Mouse (Mus musculus): ENCODE results near the gene Ripor2.

Gene Ripor2

GRCm38 (mm10) chr13:24552039-24552438 lies 29.9 kb upstream of the Ripor2 start:
- H3K36me3 ChIP-seq (ENCODE audit: insufficient read depth, low read length) = no peaks in the 10 kb centered on the region
- 0 out of 2 replicates have a peak, but pooled peaks cover 6% of the 10 kb centered on the region for H3K27me3 ChIP-seq (ENCODE audit: insufficient read depth, low read length)
- no peaks in the 10 kb centered on the region for H3K9me3 ChIP-seq (ENCODE audit: low read length)
- TF ChIP-seq CTCF (conservative IDR thresholded peaks at IDR 0.05; ENCODE audit: low read length) (no peak), POU5F1 (IDR thresholded peaks at IDR 0.05; ENCODE audit: borderline replicate concordance, low read length) (no peak), NANOG (IDR thresholded peaks at IDR 0.05; ENCODE audit: borderline replicate concordance, low read length) (no peak)
- no peak overlapping the region for H3K4me3 ChIP-seq (replicated peaks; ENCODE audit: low read length)
- peaks cover 19% of the 10 kb centered on the region for H3K4me1 ChIP-seq (replicated peaks; ENCODE audit: low read depth, low read length)

GRCm38 (mm10) chr13:24561391-24561790 lies 20.6 kb upstream of the Ripor2 start:
- Histone ChIP-seq H3K36me3 (ENCODE audit: insufficient read depth, low read length) (no peaks in the 10 kb centered on the region), H3K9me3 (ENCODE audit: low read length) (no peaks in the 10 kb centered on the region), H3K4me1 (replicated peaks; ENCODE audit: low read depth, low read length) (peaks cover 3% of the 10 kb centered on the region; the same call in 1 of the 2 replicates), H3K4me3 (replicated peaks; ENCODE audit: low read length) (no peak overlapping the region), H3K27me3 (ENCODE audit: insufficient read depth, low read length) (no peaks in the 10 kb centered on the region)
- TF ChIP-seq POU5F1 (IDR thresholded peaks at IDR 0.05; ENCODE audit: borderline replicate concordance, low read length) (no peak), CTCF (conservative IDR thresholded peaks at IDR 0.05; ENCODE audit: low read length) (no peak), NANOG (IDR thresholded peaks at IDR 0.05; ENCODE audit: borderline replicate concordance, low read length) (no peak)

- H3K4me3 ChIP-seq (replicated peaks; ENCODE audit: low read length) = no peak overlapping the region
- H3K36me3 ChIP-seq (ENCODE audit: insufficient read depth, low read length) = no peaks in the 10 kb centered on the region
- no peak for TF ChIP-seq POU5F1 (IDR thresholded peaks at IDR 0.05; ENCODE audit: borderline replicate concordance, low read length)
- no peak for TF ChIP-seq CTCF (conservative IDR thresholded peaks at IDR 0.05; ENCODE audit: low read length)
- TF ChIP-seq NANOG (IDR thresholded peaks at IDR 0.05; ENCODE audit: borderline replicate concordance, low read length) = no peak
- no peaks in the 10 kb centered on the region for H3K9me3 ChIP-seq (ENCODE audit: low read length)
- peaks cover 3% of the 10 kb centered on the region; the same call in 1 of the 2 replicates for H3K4me1 ChIP-seq (replicated peaks; ENCODE audit: low read depth, low read length)
- H3K27me3 ChIP-seq (ENCODE audit: insufficient read depth, low read length) = no peaks in the 10 kb centered on the region
Observed at GRCm38 (mm10) chr13:24564706-24565105, 17.3 kb upstream of the Ripor2 start.

- H3K4me3 ChIP-seq (replicated peaks; ENCODE audit: low read length) = no peak overlapping the region
- H3K36me3 ChIP-seq (ENCODE audit: insufficient read depth, low read length) = no peaks in the 10 kb centered on the region
- H3K4me1 ChIP-seq (replicated peaks; ENCODE audit: low read depth, low read length) = peaks cover 5% of the 10 kb centered on the region; the same call in 1 of the 2 replicates
- TF ChIP-seq NANOG (IDR thresholded peaks at IDR 0.05; ENCODE audit: borderline replicate concordance, low read length) = no peak
- no peaks in the 10 kb centered on the region for H3K27me3 ChIP-seq (ENCODE audit: insufficient read depth, low read length)
- no peaks in the 10 kb centered on the region for H3K9me3 ChIP-seq (ENCODE audit: low read length)
Observed at GRCm38 (mm10) chr13:24565230-24565949, 16.6 kb upstream of the Ripor2 start.

- Histone ChIP-seq H3K4me3 (replicated peaks; ENCODE audit: low read length) (no peak overlapping the region), H3K36me3 (ENCODE audit: insufficient read depth, low read length) (no peaks in the 10 kb centered on the region), H3K9me3 (ENCODE audit: low read length) (no peaks in the 10 kb centered on the region), H3K27me3 (ENCODE audit: insufficient read depth, low read length) (no peaks in the 10 kb centered on the region), H3K4me1 (replicated peaks; ENCODE audit: low read depth, low read length) (peaks cover 5% of the 10 kb centered on the region; the same call in 1 of the 2 replicates)
- TF ChIP-seq CTCF (conservative IDR thresholded peaks at IDR 0.05; ENCODE audit: low read length) = no peak
- no peak for TF ChIP-seq NANOG (IDR thresholded peaks at IDR 0.05; ENCODE audit: borderline replicate concordance, low read length)
- TF ChIP-seq POU5F1 (IDR thresholded peaks at IDR 0.05; ENCODE audit: borderline replicate concordance, low read length) = no peak
Observed at GRCm38 (mm10) chr13:24565950-24566320, 16.1 kb upstream of the Ripor2 start.

GRCm38 (mm10) chr13:24567176-24567811 lies 14.7 kb upstream of the Ripor2 start:
- no peaks in the 10 kb centered on the region for H3K36me3 ChIP-seq (ENCODE audit: insufficient read depth, low read length)
- TF ChIP-seq CTCF (conservative IDR thresholded peaks at IDR 0.05; ENCODE audit: low read length) (no peak), POU5F1 (IDR thresholded peaks at IDR 0.05; ENCODE audit: borderline replicate concordance, low read length) (no peak), NANOG (IDR thresholded peaks at IDR 0.05; ENCODE audit: borderline replicate concordance, low read length) (no peak)
- no peaks in the 10 kb centered on the region for H3K9me3 ChIP-seq (ENCODE audit: low read length)
- peaks cover 5% of the 10 kb centered on the region; the same call in 1 of the 2 replicates for H3K4me1 ChIP-seq (replicated peaks; ENCODE audit: low read depth, low read length)
- H3K4me3 ChIP-seq (replicated peaks; ENCODE audit: low read length) = no peak overlapping the region
- no peaks in the 10 kb centered on the region for H3K27me3 ChIP-seq (ENCODE audit: insufficient read depth, low read length)

GRCm38 (mm10) chr13:24569066-24569465 lies 12.9 kb upstream of the Ripor2 start:
- no peaks in the 10 kb centered on the region for H3K27me3 ChIP-seq (ENCODE audit: insufficient read depth, low read length)
- H3K9me3 ChIP-seq (ENCODE audit: low read length) = no peaks in the 10 kb centered on the region
- peaks cover 11% of the 10 kb centered on the region; the same call in 1 of the 2 replicates for H3K4me1 ChIP-seq (replicated peaks; ENCODE audit: low read depth, low read length)
- no peak overlapping the region for H3K4me3 ChIP-seq (replicated peaks; ENCODE audit: low read length)
- TF ChIP-seq POU5F1 (IDR thresholded peaks at IDR 0.05; ENCODE audit: borderline replicate concordance, low read length) (no peak), NANOG (IDR thresholded peaks at IDR 0.05; ENCODE audit: borderline replicate concordance, low read length) (no peak), CTCF (conservative IDR thresholded peaks at IDR 0.05; ENCODE audit: low read length) (no peak)
- no peaks in the 10 kb centered on the region for H3K36me3 ChIP-seq (ENCODE audit: insufficient read depth, low read length)

- no peak overlapping the region for H3K4me3 ChIP-seq (replicated peaks; ENCODE audit: low read length)
- no peaks in the 10 kb centered on the region for H3K36me3 ChIP-seq (ENCODE audit: insufficient read depth, low read length)
- H3K27me3 ChIP-seq (ENCODE audit: insufficient read depth, low read length) = no peaks in the 10 kb centered on the region
- H3K9me3 ChIP-seq (ENCODE audit: low read length) = no peaks in the 10 kb centered on the region
- H3K4me1 ChIP-seq (replicated peaks; ENCODE audit: low read depth, low read length) = peaks cover 25% of the 10 kb centered on the region
- TF ChIP-seq POU5F1 (IDR thresholded peaks at IDR 0.05; ENCODE audit: borderline replicate concordance, low read length) = no peak
- no peak for TF ChIP-seq CTCF (conservative IDR thresholded peaks at IDR 0.05; ENCODE audit: low read length)
- TF ChIP-seq NANOG (IDR thresholded peaks at IDR 0.05; ENCODE audit: borderline replicate concordance, low read length) = no peak
Observed at GRCm38 (mm10) chr13:24570716-24571115, 11.3 kb upstream of the Ripor2 start.
